Mouse (Mus musculus) MEL (cell line): Measurements from ENCODE around the gene Synrg. TPM values are rescaled to one million over a fixed set of nuclear protein-coding genes. Genes with fewer than 3 reads are reported as not detected.
A peak's percentile ranks its signal among the peaks of the same experiment; 100 is the strongest.

Experiments used
- DNase-seq: peaks from one replicate; pipeline ENCODE4 v3.0.0; 2011; ENCODE audit warnings: low read depth, low spot score
- H3K27ac ChIP-seq: 2 replicates; pipeline ENCODE4 v1.5.1; 2012; ENCODE audit warnings: low read depth, mild to moderate bottlenecking, control low read depth, low read length, moderate library complexity; ENCODE audit not compliant: control insufficient read depth
- H3K27me3 ChIP-seq, 2 experiments: fragments of 150-350 bp in 1 of 2; sonication (generic) in 1 of 2; 2 replicates each; pipeline ENCODE4 v1.6.1; 2012; ENCODE audit warnings: low read length in 2 of 2, mild to moderate bottlenecking in 2 of 2, improper control_type of control experiment in 1 of 2, moderate library complexity in 1 of 2; ENCODE audit not compliant: insufficient read depth in 2 of 2, control insufficient read depth in 1 of 2
- H3K36me3 ChIP-seq, 2 experiments: 2 replicates each; pipeline ENCODE4 v1.6.1; 2012 to 2014; ENCODE audit warnings: low read length in 2 of 2, improper control_type of control experiment in 1 of 2, inconsistent platforms in 1 of 2, mild to moderate bottlenecking in 1 of 2; ENCODE audit not compliant: insufficient read depth in 2 of 2, control insufficient read depth in 1 of 2
- H3K4me1 ChIP-seq, 2 experiments: fragments of 150-350 bp in 1 of 2; sonication (generic) in 1 of 2; 2 replicates each; pipeline ENCODE4 v1.6.1; 2012; ENCODE audit warnings: low read length in 2 of 2, improper control_type of control experiment in 1 of 2, mild to moderate bottlenecking in 1 of 2; ENCODE audit not compliant: insufficient read depth in 2 of 2, control insufficient read depth in 1 of 2
- H3K4me3 ChIP-seq, 2 experiments: fragments of 150-350 bp in 1 of 2; sonication (generic) in 1 of 2; 2 replicates each; pipeline ENCODE4 v1.5.1; 2012; ENCODE audit warnings: low read depth in 2 of 2, low read length in 2 of 2, mild to moderate bottlenecking in 2 of 2, moderate library complexity in 2 of 2, control low read depth in 1 of 2, improper control_type of control experiment in 1 of 2; ENCODE audit not compliant: control insufficient read depth in 1 of 2, insufficient read depth in 1 of 2
- H3K79me2 ChIP-seq: 2 replicates; pipeline ENCODE4 v1.6.1; 2012; ENCODE audit warnings: mild to moderate bottlenecking, low read length, moderate library complexity; ENCODE audit not compliant: control insufficient read depth, poor library complexity, insufficient read depth
- H3K9ac ChIP-seq: 2 replicates; pipeline ENCODE4 v1.6.1; 2012; ENCODE audit warnings: low read depth, mild to moderate bottlenecking, control low read depth, low read length, moderate library complexity; ENCODE audit not compliant: control insufficient read depth, poor library complexity, severe bottlenecking
- H3K9me3 ChIP-seq: fragments of 150-350 bp; sonication (generic); replicated peaks from 2 replicates; pipeline ENCODE4 v1.6.1; 2012; ENCODE audit warnings: mild to moderate bottlenecking, low read length, improper control_type of control experiment, moderate library complexity; ENCODE audit not compliant: insufficient read depth
- BHLHE40 ChIP-seq: IDR thresholded peaks from 2 replicates; pipeline ENCODE4 v1.6.1; 2012; ENCODE audit warnings: low read depth, mild to moderate bottlenecking, inconsistent platforms, low read length, improper control_type of control experiment, borderline replicate concordance
- EP300 ChIP-seq, 2 experiments: IDR thresholded peaks; 2 replicates each; pipeline ENCODE4 v1.6.1; 2011; ENCODE audit warnings: improper control_type of control experiment in 2 of 2, low read length in 2 of 2, low read depth in 1 of 2, mild to moderate bottlenecking in 1 of 2
- HCFC1 ChIP-seq: IDR thresholded peaks from 2 replicates; pipeline ENCODE4 v1.6.1; 2012; ENCODE audit warnings: low read depth, mild to moderate bottlenecking, inconsistent platforms, low read length, improper control_type of control experiment, moderate library complexity
- MAZ ChIP-seq: IDR thresholded peaks from 2 replicates; pipeline ENCODE4 v1.6.1; 2012; ENCODE audit warnings: low read depth, mild to moderate bottlenecking, inconsistent platforms, low read length, improper control_type of control experiment
- MXI1 ChIP-seq: IDR thresholded peaks from 2 replicates; pipeline ENCODE4 v1.6.1; 2011; ENCODE audit warnings: mild to moderate bottlenecking, low read depth, low read length, improper control_type of control experiment
- MYB ChIP-seq: IDR thresholded peaks from 2 replicates; pipeline ENCODE4 v1.6.1; 2011; ENCODE audit warnings: mild to moderate bottlenecking, low read depth, low read length, improper control_type of control experiment
- POLR2A ChIP-seq, 2 experiments: IDR thresholded peaks; 2 replicates each; pipeline ENCODE4 v1.6.1; 2011 to 2012; ENCODE audit warnings: low read length in 2 of 2, mild to moderate bottlenecking in 2 of 2, control low read depth in 1 of 2, improper control_type of control experiment in 1 of 2, low read depth in 1 of 2, moderate library complexity in 1 of 2; ENCODE audit not compliant: control insufficient read depth in 1 of 2, insufficient read depth in 1 of 2, poor library complexity in 1 of 2
- SMC3 ChIP-seq: IDR thresholded peaks from 2 replicates; pipeline ENCODE4 v1.6.1; 2011; ENCODE audit warnings: low read depth, low read length, improper control_type of control experiment
- TAL1 ChIP-seq: IDR thresholded peaks from 2 replicates; pipeline ENCODE4 v1.6.1; 2012; ENCODE audit warnings: mild to moderate bottlenecking, inconsistent platforms, low read length, moderate library complexity, mixed read lengths
- UBTF ChIP-seq: IDR thresholded peaks from 2 replicates; pipeline ENCODE4 v1.6.1; 2012; ENCODE audit warnings: low read depth, mild to moderate bottlenecking, inconsistent platforms, low read length, improper control_type of control experiment, moderate library complexity, borderline replicate concordance; ENCODE audit not compliant: insufficient read depth
- polyA plus RNA-seq, 2 experiments: library from polyadenylated mRNA; stranded (reverse) in 1 of 2; unstranded in 1 of 2; fragments of >175 nt in 1 of 2; fragments of >200 nt in 1 of 2; gene quantifications; 2 replicates each; pipeline versions ENCODE4 v1.2.1 to v1.2.4; 2012; ENCODE audit warnings: low replicate concordance in 2 of 2, low read depth in 1 of 2; ENCODE audit not compliant: insufficient read length in 2 of 2, insufficient read depth in 1 of 2, missing spikeins in 1 of 2
- total RNA-seq: library from RNA; depleted of rRNA; stranded (reverse); fragments of 300-350 nt; gene quantifications from 2 replicates; pipeline ENCODE4 v1.2.3, GENCODE M21; 2012

Synrg gene
- total and polyA plus RNA-seq, 3 experiments, result 24.7 to 75.3 (median 26.4) TPM

GRCm38 (mm10) chr11:83981338-83981737 lies 17.1 kb downstream of the Synrg start:
- H3K36me3 ChIP-seq, result peaks cover 0 to 37% of the 10 kb centered on the region in 2 experiments; a peak in 2 of 4 replicates
- H3K27ac ChIP-seq, result no peak overlapping the region
- TF ChIP-seq BHLHE40, result no peak
- TF ChIP-seq UBTF, result no peak
- no peak for TF ChIP-seq SMC3
- TF ChIP-seq MAZ, result no peak
- TF ChIP-seq TAL1, result no peak
- no peak for TF ChIP-seq HCFC1
- TF ChIP-seq MYB, result no peak
- no peak for TF ChIP-seq POLR2A (IDR thresholded peaks at IDR 0.05; ENCODE audit: control insufficient read depth in 1 of 2, insufficient read depth in 1 of 2, low read depth in 1 of 2, low read length in 2 of 2, poor library complexity in 1 of 2)
- H3K4me3 ChIP-seq, result no peak overlapping the region
- no peaks in the 10 kb centered on the region for H3K79me2 ChIP-seq
- no peaks in the 10 kb centered on the region for H3K9me3 ChIP-seq
- no peak overlapping the region for H3K9ac ChIP-seq
- no peak for DNase-seq
- no peaks in the 10 kb centered on the region for H3K27me3 ChIP-seq
- H3K4me1 ChIP-seq, result no peaks in the 10 kb centered on the region

GRCm38 (mm10) chr11:83991701-83992100 lies 27.5 kb downstream of the Synrg start:
- Histone ChIP-seq H3K4me1 (no peaks in the 10 kb centered on the region), H3K9ac (no peak overlapping the region), H3K9me3 (no peaks in the 10 kb centered on the region), H3K79me2 (no peaks in the 10 kb centered on the region; the same call in 1 of the 2 replicates), H3K27me3 (no peaks in the 10 kb centered on the region), H3K36me3 (peaks cover 0 to 38% of the 10 kb centered on the region in 2 experiments; a peak in 2 of 4 replicates), H3K4me3 (no peak overlapping the region), H3K27ac (no peak overlapping the region)
- TF ChIP-seq MXI1 (no peak), BHLHE40 (no peak)
- DNase-seq, result peak; percentile 30

- Histone ChIP-seq H3K79me2 (no peaks in the 10 kb centered on the region; the same call in 1 of the 2 replicates), H3K4me1 (no peaks in the 10 kb centered on the region), H3K27ac (no peak overlapping the region)
- DNase-seq, result no peak
- no peak for TF ChIP-seq EP300 (IDR thresholded peaks at IDR 0.05; ENCODE audit: low read depth in 1 of 2, low read length in 2 of 2)
- TF ChIP-seq, all 39 proteins: peak for 0
- Histone ChIP-seq H3K36me3 (peaks cover 0 to 32% of the 10 kb centered on the region in 2 experiments; a peak in 2 of 4 replicates), H3K4me3 (no peak overlapping the region), H3K9me3 (no peaks in the 10 kb centered on the region), H3K9ac (no peak overlapping the region), H3K27me3 (no peaks in the 10 kb centered on the region)
Observed at GRCm38 (mm10) chr11:83993428-83993827, 29.2 kb downstream of the Synrg start.
